Mouse (Mus musculus) heart, adult 9 months (tissue): Measurements from ENCODE around the gene Ank.

Source experiments
- DNase-seq, 2 experiments: peaks; one replicate each; pipeline ENCODE4 v3.0.0; 2022; ENCODE audit warnings: low spot score in 2 of 2

The Ank gene

GRCm38 (mm10) chr15:27496596-27497299, 30.3 kb downstream of the Ank start:
- no peak for DNase-seq

- no peak for DNase-seq
Observed at GRCm38 (mm10) chr15:27497300-27497997, 31.0 kb downstream of the Ank start.

GRCm38 (mm10) chr15:27498078-27498477, 31.6 kb downstream of the Ank start:
- no peak for DNase-seq

GRCm38 (mm10) chr15:27500390-27500789, 33.9 kb downstream of the Ank start:
- no peak for DNase-seq

- no peak for DNase-seq
Observed at GRCm38 (mm10) chr15:27502338-27502737, 35.9 kb downstream of the Ank start.

GRCm38 (mm10) chr15:27503221-27503620, 36.7 kb downstream of the Ank start:
- DNase-seq, result no peak

- no peak for DNase-seq
Observed at GRCm38 (mm10) chr15:27503801-27504730, 37.6 kb downstream of the Ank start.

GRCm38 (mm10) chr15:27506127-27506886, 39.8 kb downstream of the Ank start:
- DNase-seq, result no peak

- DNase-seq, result no peak
Observed at GRCm38 (mm10) chr15:27506893-27507596, 40.6 kb downstream of the Ank start.

- DNase-seq, result no peak
Observed at GRCm38 (mm10) chr15:27508169-27508568, 41.7 kb downstream of the Ank start.

GRCm38 (mm10) chr15:27508982-27509381, 42.5 kb downstream of the Ank start:
- no peak for DNase-seq

- DNase-seq, result no peak
Observed at GRCm38 (mm10) chr15:27516927-27517326, 50.5 kb downstream of the Ank start.

GRCm38 (mm10) chr15:27518026-27518425, 51.5 kb downstream of the Ank start:
- DNase-seq, result no peak

GRCm38 (mm10) chr15:27519857-27520256, 53.4 kb downstream of the Ank start:
- DNase-seq, result no peak

- DNase-seq, result no peak
Observed at GRCm38 (mm10) chr15:27525233-27526005, 58.9 kb downstream of the Ank start.

GRCm38 (mm10) chr15:27528896-27529295, 62.4 kb downstream of the Ank start:
- no peak for DNase-seq

- no peak for DNase-seq
Observed at GRCm38 (mm10) chr15:27530023-27530422, 63.5 kb downstream of the Ank start.

GRCm38 (mm10) chr15:27533036-27533435, 66.6 kb downstream of the Ank start:
- DNase-seq, result no peak

- DNase-seq, result no peak
Observed at GRCm38 (mm10) chr15:27535681-27536080, 69.2 kb downstream of the Ank start.

- no peak for DNase-seq
Observed at GRCm38 (mm10) chr15:27536186-27536585, 69.7 kb downstream of the Ank start.
